Mouse (Mus musculus) cortical plate, adult 2 months (tissue): ENCODE measurements around the gene Dynlt1b.
"Not testable (repeated sequence)": the region's sequence is repeated elsewhere in the genome, so short reads cannot be mapped to it uniquely, and the experiment has no call there.

Experiments
- CTCF ChIP-seq: fragments of 200-500 bp; IDR thresholded peaks from 2 replicates; pipeline ENCODE4 v1.5.1; 2011; ENCODE audit warnings: mild to moderate bottlenecking, control low read depth, low read length; ENCODE audit not compliant: insufficient read depth; ENCODE audit errors: extremely low read depth
- POLR2A ChIP-seq: fragments of 200-500 bp; IDR thresholded peaks from 2 replicates; pipeline ENCODE4 v1.6.1; 2011; ENCODE audit warnings: mild to moderate bottlenecking, low read length, control low read depth; ENCODE audit not compliant: insufficient read depth; ENCODE audit errors: extremely low read depth

- TF ChIP-seq CTCF, POLR2A: not testable (repeated sequence)
These were observed 7.5 kb upstream of the Dynlt1b start for GRCm38 (mm10) chr17:6422370-6422769.
